Mouse (Mus musculus) G1E (cell line): Measurements from ENCODE around the gene Gm45837.

Experiments used
- CTCF ChIP-seq: IDR thresholded peaks from 2 replicates; pipeline ENCODE4 v1.5.1; 2012; ENCODE audit warnings: low read depth, low read length, inconsistent platforms, mixed read lengths
- GATA1 ChIP-seq: IDR thresholded peaks from 2 replicates; pipeline ENCODE4 v1.6.1; 2012; ENCODE audit warnings: borderline replicate concordance, low read length, inconsistent platforms, mixed read lengths
- TAL1 ChIP-seq: conservative IDR thresholded peaks from 2 replicates; pipeline ENCODE4 v1.6.1; 2012; ENCODE audit warnings: low read depth, low read length, inconsistent platforms, mixed read lengths

- TF ChIP-seq TAL1 = no peak
- TF ChIP-seq CTCF = no peak
- no peak for TF ChIP-seq GATA1
These were observed 104.1 kb downstream of the Gm45837 start for GRCm38 (mm10) chr7:101514768-101515167.
